Mouse (Mus musculus) lung, postnatal 0 days (tissue): ENCODE measurements at regions not wholly inside any gene's neighbourhood (a gene's known extent, or its start where the extent isn't known, plus 50 kb on each side); places are given as distances from the start of the nearest gene placed in this dataset.

Source experiments
- CTCF ChIP-seq: IDR thresholded peaks from 2 replicates; pipeline ENCODE4 v1.5.1; 2016; ENCODE audit warnings: antibody characterized with exemption, mild to moderate bottlenecking
- EP300 ChIP-seq: IDR thresholded peaks from 2 replicates; pipeline ENCODE4 v1.6.1; 2016; ENCODE audit warnings: antibody characterized with exemption, mild to moderate bottlenecking, control low read depth

GRCm38 (mm10) chr4:66542833-66543436 lies 138.5 kb upstream of the Astn2 start:
- TF ChIP-seq CTCF: no peak
- TF ChIP-seq EP300: no peak
